Mouse (Mus musculus): Measurements from ENCODE around the gene Pou1f1.

GRCm38 (mm10) chr16:65562864-65563206 lies 42.5 kb downstream of the Pou1f1 start:
- TF ChIP-seq TCF12 (IDR thresholded peaks at IDR 0.05; ENCODE audit: insufficient read depth, poor library complexity, severe bottlenecking): no peak
- peak; percentile 39 for TF ChIP-seq POLR2A (IDR thresholded peaks at IDR 0.05; ENCODE audit: insufficient read length, low read depth)
- TF ChIP-seq MAX (IDR thresholded peaks at IDR 0.05; ENCODE audit: low read depth): no peak
- TF ChIP-seq E2F4 (IDR thresholded peaks at IDR 0.05; ENCODE audit: insufficient read depth): no peak
- no peak for TF ChIP-seq CEBPB (IDR thresholded peaks at IDR 0.05; ENCODE audit: insufficient read depth, poor library complexity, severe bottlenecking)
- TF ChIP-seq USF1 (IDR thresholded peaks at IDR 0.05; ENCODE audit: low read depth): no peak
- TF ChIP-seq POLR2AphosphoS2 (IDR thresholded peaks at IDR 0.05; ENCODE audit: insufficient read length, low read depth): no peak
- no peak for TF ChIP-seq SRF (IDR thresholded peaks at IDR 0.05; ENCODE audit: control insufficient read depth, insufficient read length, low read depth)
- TF ChIP-seq MYOD1 (IDR thresholded peaks at IDR 0.05; ENCODE audit: control insufficient read depth in 1 of 3, insufficient read length in 2 of 3, low read depth in 2 of 3): no peak
- no peak for TF ChIP-seq MYOG (IDR thresholded peaks at IDR 0.05; ENCODE audit: control insufficient read depth in 1 of 3, insufficient read depth in 1 of 3, insufficient read length in 2 of 3, low read depth in 2 of 3)
